Comparison of ENCODE assay signal across 8 mouse cellular contexts in genomic region chr14:122450496-122451382, GRCm38 (mm10). TPM values are rescaled to one million over a fixed set of nuclear protein-coding genes. Genes with fewer than 3 reads are reported as not detected.
DNase-seq lines count a peak whose midpoint lies in the region; ATAC-seq and TF ChIP-seq lines count a peak whose summit lies in the region.

Gm5089 (minus strand) TSS chr14:122451115.

- H3K27me3 ChIP-seq in E14TG2a.4 (ENCODE audit: insufficient read depth, low read length): peaks cover 51% of the 10 kb centered on the region
- H3K27me3 ChIP-seq in forebrain, embryonic 10.5 days (ENCODE audit: poor library complexity, severe bottlenecking): peaks cover 83% of the 10 kb centered on the region
- H3K27me3 ChIP-seq in liver, embryonic 12.5 days (replicated peaks): peaks cover 86% of the 10 kb centered on the region
- peaks cover 98% of the 10 kb centered on the region for H3K27me3 ChIP-seq in neural tube, embryonic 13.5 days

- no peak for ATAC-seq in liver, embryonic 12.5 days
- ATAC-seq in neural tube, embryonic 13.5 days (ENCODE audit: low read depth): peak; percentile 41
- no peak for ATAC-seq in erythroblast, adult 5-6 weeks (replicated peaks; ENCODE audit: low FRiP score, poor library complexity, severe bottlenecking)

- H3K4me3 ChIP-seq in E14TG2a.4 (replicated peaks; ENCODE audit: low read length): peak within 1 kb of the TSS; percentile 75
- H3K4me3 ChIP-seq in forebrain, embryonic 10.5 days: peak within 1 kb of the TSS; percentile 64
- H3K4me3 ChIP-seq in liver, embryonic 12.5 days: peak within 1 kb of the TSS; percentile 41
- peak within 1 kb of the TSS; percentile 41 for H3K4me3 ChIP-seq in neural tube, embryonic 13.5 days

- no peak for TF ChIP-seq CTCF in E14TG2a.4 (conservative IDR thresholded peaks at IDR 0.05; ENCODE audit: low read length)

- peak within 1 kb of the TSS; percentile 57 for H3K4me2 ChIP-seq in liver, embryonic 12.5 days
- peak within 1 kb of the TSS; percentile 69 for H3K4me2 ChIP-seq in neural tube, embryonic 13.5 days

- H3K27ac ChIP-seq in forebrain, embryonic 10.5 days: peak within 1 kb of the TSS; percentile 95
- no peak within 1 kb of the TSS for H3K27ac ChIP-seq in liver, embryonic 12.5 days
- peak within 1 kb of the TSS; percentile 78 for H3K27ac ChIP-seq in neural tube, embryonic 13.5 days (replicated peaks)

- no peak within 1 kb of the TSS for H3K9ac ChIP-seq in liver, embryonic 12.5 days
- peak within 1 kb of the TSS; percentile 64 for H3K9ac ChIP-seq in neural tube, embryonic 13.5 days

- peak; percentile 47 for DNase-seq in MN1 (ENCODE audit: low spot score)
- DNase-seq in forebrain, embryonic 10.5 days (ENCODE audit: extremely low spot score, low spot score): peak; percentile 69
- peak; percentile 65 for DNase-seq in kidney, adult 11 months
- DNase-seq in c-Kit-positive CD71-positive TER-119-positive erythroid progenitor cells, embryonic 14.5 days (ENCODE audit: low spot score): no peak

- H3K4me1 ChIP-seq in E14TG2a.4 (replicated peaks; ENCODE audit: low read depth, low read length): peaks cover 50% of the 10 kb centered on the region
- peaks cover 71% of the 10 kb centered on the region for H3K4me1 ChIP-seq in forebrain, embryonic 10.5 days
- H3K4me1 ChIP-seq in liver, embryonic 12.5 days: no peaks in the 10 kb centered on the region
- H3K4me1 ChIP-seq in neural tube, embryonic 13.5 days (replicated peaks): peaks cover 47% of the 10 kb centered on the region

- H3K9me3 ChIP-seq in E14TG2a.4 (ENCODE audit: low read length): no peaks in the 10 kb centered on the region
- H3K9me3 ChIP-seq in forebrain, embryonic 10.5 days: no peaks in the 10 kb centered on the region
- H3K9me3 ChIP-seq in liver, embryonic 12.5 days (replicated peaks): no peaks in the 10 kb centered on the region
- no peaks in the 10 kb centered on the region for H3K9me3 ChIP-seq in neural tube, embryonic 13.5 days

- under 1% methylated on average over 58 of the region's 59 CpGs for whole genome bisulfite sequencing in forebrain, embryonic 10.5 days
- WGBS in liver, embryonic 12.5 days (ENCODE audit: insufficient replicate concordance): 4% methylated on average over 59 of the region's 59 CpGs
- under 1% methylated on average over 59 of the region's 59 CpGs for WGBS in neural tube, embryonic 13.5 days

- H3K36me3 ChIP-seq in E14TG2a.4 (ENCODE audit: insufficient read depth, low read length): peaks cover 5% of the 10 kb centered on the region
- no peaks in the 10 kb centered on the region for H3K36me3 ChIP-seq in forebrain, embryonic 10.5 days (replicated peaks)
- H3K36me3 ChIP-seq in liver, embryonic 12.5 days: no peaks in the 10 kb centered on the region
- no peaks in the 10 kb centered on the region for H3K36me3 ChIP-seq in neural tube, embryonic 13.5 days

RNA-seq across cellular contexts. Expression of gene Gm5089, which starts in this region (rescaled TPM):
- polyA plus RNA-seq in forebrain, embryonic 10.5 days (2016; fragmentation: Nextera tagmentation; extraction: Ambion mirVana): 1.0 and 1.9 TPM in 2 replicates
- not detected in 2 replicates for polyA plus RNA-seq in liver, embryonic 12.5 days (2016; fragmentation: Nextera tagmentation; extraction: Ambion mirVana)
- 0.46 and 0.62 TPM in 2 replicates for polyA plus RNA-seq in neural tube, embryonic 13.5 days (2015; fragmentation: Nextera tagmentation; extraction: Ambion mirVana)
- total RNA-seq in erythroblast, adult 5-6 weeks (2015; ENCODE audit: low replicate concordance): not detected in 2 replicates
- total RNA-seq in erythroblast, adult 5-6 weeks (2017; ENCODE audit: low replicate concordance): not detected in 2 replicates

Comparison
In these comparisons a context has a peak if more than half of its experiments do, and no peak if none do; other contexts are left out.
1. Peak in ATAC-seq, H3K4me3 ChIP-seq, H3K27ac ChIP-seq, H3K9ac ChIP-seq and H3K4me2 ChIP-seq in neural tube, embryonic 13.5 days; RNA of the gene not detected or under 1 TPM.